Mouse (Mus musculus) macrophage (primary cell): Measurements from ENCODE around the gene Traip. TPM values are rescaled to one million over a fixed set of nuclear protein-coding genes. Genes with fewer than 3 reads are reported as not detected.

Experiments
- H3K27ac ChIP-seq: fragments of 350-480 bp; formaldehyde crosslinking; 2 replicates; pipeline ENCODE4 v1.9.0; 2021
- H3K36me3 ChIP-seq: fragments of 350-480 bp; formaldehyde crosslinking; 2 replicates; pipeline ENCODE4 v1.9.0; 2021; ENCODE audit errors: inconsistent target
- H3K4me3 ChIP-seq: fragments of 350-480 bp; formaldehyde crosslinking; 2 replicates; pipeline ENCODE4 v1.9.0; 2021; ENCODE audit errors: inconsistent target
- H3K79me2 ChIP-seq: fragments of 350-480 bp; formaldehyde crosslinking; 2 replicates; pipeline ENCODE4 v1.9.0; 2021; ENCODE audit errors: inconsistent target
- WGBS: methylation state at CpG from one replicate; pipeline ENCODE4 v1.1.7; 2026; ENCODE audit warnings: inconsistent platforms; ENCODE audit not compliant: missing documents; 5-methylcytosine and 5-hydroxymethylcytosine counted together
- polyA plus RNA-seq: library from polyadenylated mRNA; stranded (reverse); fragments of 250-400 nt; gene quantifications from 3 replicates; pipeline ENCODE4 v1.2.4, GENCODE M21; 2018; ENCODE audit warnings: inconsistent platforms

Gene Traip
- polyA plus RNA-seq, 1 experiment from 2014 or later: 1.1 TPM

DNA sequence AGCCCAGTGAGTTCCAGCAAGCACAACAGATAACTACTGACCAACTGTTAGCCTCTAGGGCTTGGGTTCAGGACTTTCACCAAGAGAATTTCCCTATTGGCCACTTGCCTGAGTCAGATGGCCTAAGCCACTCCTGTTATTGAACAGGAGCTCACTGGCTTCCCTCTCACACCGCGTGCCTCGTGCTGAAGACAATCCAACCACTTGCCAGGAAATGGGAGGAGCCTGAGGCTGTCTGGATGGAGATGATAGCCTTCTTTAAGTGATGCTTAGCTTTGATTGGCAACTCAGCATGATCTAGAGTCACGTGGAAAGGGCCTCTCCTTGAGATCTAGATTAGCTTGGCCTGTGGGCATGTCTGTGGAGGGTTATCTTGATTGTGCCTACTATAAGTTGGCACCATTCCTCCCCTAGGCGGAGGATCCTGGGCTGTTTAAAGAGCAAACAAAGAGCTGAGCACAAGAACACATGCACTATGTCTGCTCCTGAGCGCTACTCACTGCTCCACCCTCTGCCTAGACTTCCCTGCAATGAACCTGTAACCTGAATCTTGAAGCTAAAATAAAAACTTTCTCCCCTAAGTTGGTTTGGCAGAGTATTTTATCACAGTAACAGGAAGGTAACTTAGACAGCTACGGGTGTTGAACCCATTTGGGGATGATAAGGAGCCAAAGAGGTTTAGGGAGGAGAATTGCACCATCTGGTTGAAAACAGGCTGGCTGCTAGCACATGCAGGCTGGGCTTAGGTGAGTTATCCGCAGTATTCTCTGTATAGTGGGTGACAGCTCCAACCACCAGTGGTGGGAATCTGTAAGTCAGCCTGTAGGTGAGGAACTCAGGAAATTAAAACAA lies 22.0 kb downstream of the Traip start:
- Histone ChIP-seq H3K4me3 (no peak overlapping the region), H3K27ac (no peak overlapping the region), H3K79me2 (peaks cover 16% of the 10 kb centered on the region), H3K36me3 (peaks cover 3% of the 10 kb centered on the region; the same call in 1 of the 2 replicates)
- WGBS: 63% methylated on average over 8 of the region's 8 CpGs

DNA sequence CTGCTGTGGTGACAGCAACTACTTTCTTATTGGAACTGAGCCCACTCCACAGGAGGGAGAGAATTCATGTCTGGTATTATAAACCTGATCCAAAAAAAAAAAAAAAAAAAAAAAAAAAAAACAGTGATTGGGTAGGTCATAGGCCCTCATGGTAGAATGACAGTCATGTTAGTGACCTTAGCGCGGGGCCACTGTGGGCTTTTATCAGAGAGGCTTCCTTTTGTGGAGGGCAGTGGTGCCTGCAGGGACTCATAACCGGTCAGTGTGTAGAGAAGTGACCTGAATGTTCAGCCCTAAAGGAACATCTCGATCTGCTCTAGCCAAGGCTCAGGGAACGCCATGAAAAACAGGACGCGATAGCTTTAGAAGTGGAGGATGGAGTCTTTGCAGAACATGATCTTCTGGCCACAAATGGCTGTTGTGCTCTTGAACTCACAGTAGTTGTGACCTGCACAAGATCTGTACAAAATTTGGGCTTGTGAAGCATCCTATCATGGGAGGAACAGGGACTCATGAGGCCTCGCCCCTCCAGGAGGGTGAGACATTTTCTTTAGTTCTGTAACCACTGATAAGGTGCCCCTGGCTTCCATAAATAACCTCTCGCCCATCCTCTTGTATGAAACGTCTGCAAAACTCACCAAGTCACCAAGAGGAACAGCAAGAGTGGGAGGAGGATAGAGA lies 24.7 kb downstream of the Traip start:
- Histone ChIP-seq H3K36me3 (peaks cover 30% of the 10 kb centered on the region), H3K79me2 (peaks cover 43% of the 10 kb centered on the region), H3K27ac (peak overlapping the region; percentile 91), H3K4me3 (peak overlapping the region; percentile 88; the same call in 1 of the 2 replicates)
- WGBS: 59% methylated on average over 10 of the region's 10 CpGs

DNA sequence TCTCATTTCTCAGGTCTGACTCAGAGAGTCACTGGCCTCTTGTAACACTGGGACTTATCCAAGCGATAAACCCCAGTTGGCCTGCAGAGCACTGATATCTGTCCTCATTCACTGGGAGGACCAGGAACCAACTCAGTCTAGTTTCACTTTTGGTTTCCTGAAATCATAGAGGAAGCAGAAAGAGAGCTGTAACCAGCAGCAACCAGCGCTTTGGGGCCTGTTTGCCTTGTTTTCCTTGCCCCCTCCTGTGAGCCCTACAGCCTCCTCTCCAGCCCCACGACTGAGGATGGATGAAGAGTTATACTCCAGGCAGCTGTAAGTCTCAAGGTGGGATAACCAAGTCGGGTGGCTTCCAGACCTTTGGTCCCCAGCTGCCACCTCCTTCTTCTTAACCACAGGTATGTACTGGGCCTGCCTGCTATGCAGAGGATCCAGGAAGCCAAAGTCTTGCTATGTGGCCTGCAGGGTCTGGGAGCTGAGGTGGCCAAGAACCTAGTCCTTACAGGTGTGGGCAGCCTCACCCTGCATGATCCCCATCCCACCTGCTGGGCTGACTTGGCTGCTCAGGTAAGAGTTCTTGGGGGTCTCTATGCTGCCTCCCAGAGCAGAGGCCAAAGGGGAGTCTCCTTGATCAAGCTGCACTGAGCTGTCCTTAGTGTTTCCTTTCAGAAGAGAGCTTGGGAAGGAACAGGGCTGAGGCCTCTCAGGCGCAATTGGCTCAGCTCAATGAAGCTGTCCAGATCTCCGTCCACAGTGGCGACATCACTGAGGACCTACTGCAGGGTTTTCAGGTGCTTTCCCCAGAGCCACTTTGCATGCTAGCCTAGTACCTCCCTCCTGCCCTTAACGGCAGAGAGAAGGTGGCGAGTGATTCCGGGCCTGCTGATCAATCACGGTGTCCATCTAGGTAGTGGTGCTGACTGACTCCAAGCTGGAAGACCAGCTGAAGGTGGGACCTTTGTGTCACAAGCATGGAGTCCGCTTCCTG lies 25.8 kb downstream of the Traip start, which contains the start of gene Uba7:
Gene Uba7 (plus strand): TSS at position 107 of the 988 bp plus-strand sequence.
- Histone ChIP-seq H3K4me3 (peak within 1 kb of the TSS; percentile 88), H3K27ac (peak within 1 kb of the TSS; percentile 91), H3K36me3 (peaks cover 41% of the 10 kb centered on the region), H3K79me2 (peaks cover 48% of the 10 kb centered on the region)
- 15% methylated on average over 12 of the region's 12 CpGs for WGBS

DNA sequence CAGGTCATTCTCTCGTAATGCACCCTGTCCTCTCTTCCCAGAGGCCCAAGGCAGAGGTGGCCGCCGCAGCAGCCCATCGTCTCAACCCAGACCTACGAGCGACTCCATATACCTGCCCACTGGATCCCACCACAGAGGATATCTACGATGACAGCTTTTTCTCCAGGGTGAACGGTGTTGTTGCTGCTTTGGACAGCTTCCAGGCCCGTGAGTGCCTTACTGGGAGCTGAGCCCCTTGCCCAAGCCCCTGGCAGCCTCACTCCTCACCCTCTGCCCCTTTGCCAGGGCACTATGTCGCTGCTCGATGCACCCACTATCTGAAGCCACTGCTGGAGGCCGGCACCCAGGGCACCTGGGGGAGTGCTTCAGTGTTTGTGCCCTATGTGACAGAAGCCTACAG lies 28.9 kb downstream of the Traip start:
- Histone ChIP-seq H3K4me3 (no peak overlapping the region), H3K27ac (no peak overlapping the region), H3K36me3 (peaks cover 52% of the 10 kb centered on the region), H3K79me2 (peaks cover 48% of the 10 kb centered on the region)
- WGBS: 94% methylated on average over 10 of the region's 12 CpGs

DNA sequence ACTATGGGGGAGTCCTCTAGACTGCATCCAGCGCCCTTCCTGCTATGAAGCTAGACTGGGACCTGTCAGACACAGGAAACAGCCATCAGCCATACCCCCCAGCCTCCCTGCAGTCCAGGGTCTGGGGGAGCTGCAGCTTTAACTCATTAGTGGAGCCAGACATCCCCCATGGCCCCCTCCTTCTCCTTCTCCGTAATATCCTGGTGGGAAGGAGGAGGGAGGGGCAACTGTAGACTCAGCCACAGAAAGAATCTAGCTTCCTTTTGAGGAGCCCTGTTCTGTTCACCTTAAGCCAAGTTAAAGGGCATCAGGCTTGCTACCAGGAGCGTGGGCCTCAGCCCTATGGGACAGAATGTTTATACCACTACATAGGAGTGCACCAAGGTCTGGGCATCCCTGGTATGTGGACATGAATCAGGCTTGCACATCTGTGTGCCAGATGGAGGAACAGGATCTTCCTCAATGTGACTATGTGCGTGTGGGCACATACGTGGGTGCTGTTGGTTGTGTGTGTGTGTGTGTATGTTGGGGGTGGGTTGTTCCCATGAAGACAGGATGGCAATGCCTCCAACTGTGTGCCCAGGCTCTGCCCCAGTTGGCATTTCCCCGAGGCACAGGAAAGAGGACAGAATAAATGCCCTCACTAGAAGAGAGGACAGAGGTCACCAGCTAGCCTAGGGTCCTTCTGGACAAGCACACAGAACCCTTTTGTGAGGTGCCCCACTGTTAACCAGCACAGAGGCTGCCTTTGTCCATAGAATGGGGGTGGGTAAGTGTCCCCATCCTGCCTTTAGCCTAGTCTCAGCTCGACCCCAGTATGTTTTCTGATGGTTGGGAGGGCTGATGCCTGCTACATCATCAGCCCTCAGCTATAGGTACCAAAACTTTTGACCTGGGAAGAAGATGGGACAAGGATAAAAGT lies 32.0 kb downstream of the Traip start:
- peak overlapping the region; percentile 89 for H3K27ac ChIP-seq
- H3K36me3 ChIP-seq: peaks cover 48% of the 10 kb centered on the region
- H3K79me2 ChIP-seq: peaks cover 32% of the 10 kb centered on the region
- H3K4me3 ChIP-seq: no peak overlapping the region
- 39% methylated on average over 6 of the region's 7 CpGs for WGBS

DNA sequence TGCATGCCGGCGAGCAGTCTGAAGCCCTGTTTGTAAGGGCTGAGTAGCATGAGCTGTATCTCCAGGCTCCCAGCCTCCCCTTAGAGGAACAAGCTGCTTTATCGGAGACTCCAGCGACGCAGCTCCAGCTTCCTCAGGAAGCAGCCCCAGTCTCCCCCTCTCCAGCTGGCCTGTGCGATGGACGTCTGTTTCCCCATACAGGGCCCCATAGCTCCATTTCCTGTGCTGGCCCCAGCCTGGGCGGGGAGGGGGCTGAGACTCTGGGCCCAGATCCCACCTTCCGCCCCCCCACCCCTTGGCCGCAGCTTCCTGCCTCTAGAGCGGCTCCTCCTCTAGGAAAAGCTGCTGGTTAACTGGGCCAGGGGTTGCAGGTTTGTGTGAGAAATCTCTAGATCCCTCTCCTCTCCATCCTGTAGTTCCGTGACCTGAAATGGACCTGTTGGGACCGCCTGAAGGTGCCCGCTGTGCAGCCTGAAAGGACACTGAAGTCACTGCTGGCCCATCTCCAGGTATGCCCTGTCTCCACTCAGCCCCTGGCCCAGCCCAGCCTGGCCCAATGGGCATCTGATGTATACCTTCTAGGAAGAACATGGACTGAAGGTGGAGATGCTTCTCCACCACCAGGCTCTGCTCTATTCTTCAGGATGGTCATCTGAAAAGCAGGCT lies 32.9 kb downstream of the Traip start, which contains the start of gene Gm20661:
Gene Gm20661 (plus strand): TSS at position 378 of the 666 bp plus-strand sequence.
- H3K79me2 ChIP-seq: peaks cover 23% of the 10 kb centered on the region; the same call in 1 of the 2 replicates
- peaks cover 40% of the 10 kb centered on the region for H3K36me3 ChIP-seq
- H3K4me3 ChIP-seq: peak within 1 kb of the TSS; percentile 6; the same call in 1 of the 2 replicates
- peak within 1 kb of the TSS; percentile 89 for H3K27ac ChIP-seq
- 3% methylated on average over 11 of the region's 14 CpGs for WGBS

DNA sequence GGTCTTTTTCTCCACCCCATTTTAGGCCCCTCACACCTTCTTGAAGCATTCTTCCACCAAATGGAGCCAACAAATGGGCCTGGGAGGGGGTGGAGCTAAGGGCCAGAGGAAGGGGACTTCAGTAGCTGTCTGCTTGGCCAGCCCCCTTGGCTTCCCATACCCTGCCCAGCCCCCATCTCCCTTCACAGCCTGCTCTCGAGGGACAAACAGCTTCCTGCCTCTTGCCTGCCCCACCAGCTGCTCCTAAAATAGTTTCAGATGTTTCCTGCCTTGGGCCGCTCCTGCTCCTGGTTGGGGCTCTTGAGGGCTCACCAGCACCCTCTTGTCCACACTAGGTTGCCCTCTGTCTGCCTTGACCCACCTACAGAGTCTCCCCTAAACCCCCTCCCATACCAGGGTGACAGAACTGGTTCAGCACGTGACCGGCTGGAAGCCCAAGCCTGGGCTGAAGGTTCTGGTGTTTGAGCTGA lies 33.5 kb downstream of the Traip start:
- Histone ChIP-seq H3K27ac (peak overlapping the region; percentile 89), H3K79me2 (peaks cover 17% of the 10 kb centered on the region; the same call in 1 of the 2 replicates), H3K36me3 (peaks cover 33% of the 10 kb centered on the region), H3K4me3 (peak overlapping the region; percentile 6; the same call in 1 of the 2 replicates)
- whole genome bisulfite sequencing: 13% methylated on average over 4 of the region's 4 CpGs

DNA sequence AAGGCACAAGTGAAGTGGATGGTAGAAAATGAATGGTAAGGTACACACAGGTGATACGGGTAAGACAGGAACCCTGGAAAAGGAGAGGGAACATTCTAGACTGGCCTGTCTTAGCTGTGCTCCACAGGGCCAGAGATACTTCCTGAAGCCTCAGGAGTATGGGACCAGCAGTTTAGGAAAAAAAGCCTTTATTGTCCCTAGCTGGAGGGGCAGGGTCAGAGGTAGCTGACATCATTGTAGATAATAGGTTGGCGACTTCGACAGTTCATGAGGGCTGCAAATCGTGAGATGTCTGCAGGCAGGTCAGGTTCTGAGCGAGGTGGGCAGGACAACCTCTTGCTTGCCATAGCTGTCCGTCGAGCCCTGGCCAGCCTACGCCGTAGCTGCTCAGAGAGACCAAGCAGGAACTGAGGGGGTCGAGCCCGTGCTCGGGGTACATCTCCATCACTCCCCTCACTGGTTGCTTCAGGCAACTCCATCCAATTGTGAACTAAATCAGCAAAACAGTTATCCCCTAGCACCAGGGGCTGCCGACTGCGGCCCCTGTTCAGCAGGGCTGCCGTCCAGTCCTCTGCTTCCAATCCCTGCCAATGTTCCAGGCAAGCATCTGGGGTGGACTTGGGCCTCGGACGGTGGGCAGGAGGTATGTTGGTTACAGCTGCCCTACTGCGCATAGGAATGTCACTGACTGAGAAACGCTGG lies 34.3 kb downstream of the Traip start:
- Histone ChIP-seq H3K79me2 (peaks cover 9% of the 10 kb centered on the region; the same call in 1 of the 2 replicates), H3K36me3 (peaks cover 26% of the 10 kb centered on the region), H3K27ac (peak overlapping the region; percentile 89), H3K4me3 (peak overlapping the region; percentile 66; the same call in 1 of the 2 replicates)
- WGBS: 21% methylated on average over 19 of the region's 19 CpGs

DNA sequence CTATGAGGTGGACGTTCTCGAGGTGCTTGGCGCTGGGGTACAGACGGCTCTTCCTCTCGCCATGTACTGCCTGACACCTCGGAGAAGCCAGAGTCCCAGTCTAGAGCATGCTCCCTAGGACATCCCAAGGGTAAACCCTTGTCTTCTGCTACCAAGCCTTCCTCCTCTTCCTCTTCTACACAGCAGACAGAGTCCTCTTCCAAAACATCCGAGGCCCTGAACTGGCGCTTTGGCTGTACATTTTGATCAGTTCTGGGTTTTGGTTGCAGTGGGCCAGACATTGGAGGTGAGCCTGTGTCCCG lies 34.8 kb downstream of the Traip start:
- H3K4me3 ChIP-seq: peak overlapping the region; percentile 66
- H3K79me2 ChIP-seq: peaks cover 4% of the 10 kb centered on the region; the same call in 1 of the 2 replicates
- H3K36me3 ChIP-seq: peaks cover 21% of the 10 kb centered on the region
- 18% methylated on average over 9 of the region's 9 CpGs for WGBS
- peak overlapping the region; percentile 89 for H3K27ac ChIP-seq

DNA sequence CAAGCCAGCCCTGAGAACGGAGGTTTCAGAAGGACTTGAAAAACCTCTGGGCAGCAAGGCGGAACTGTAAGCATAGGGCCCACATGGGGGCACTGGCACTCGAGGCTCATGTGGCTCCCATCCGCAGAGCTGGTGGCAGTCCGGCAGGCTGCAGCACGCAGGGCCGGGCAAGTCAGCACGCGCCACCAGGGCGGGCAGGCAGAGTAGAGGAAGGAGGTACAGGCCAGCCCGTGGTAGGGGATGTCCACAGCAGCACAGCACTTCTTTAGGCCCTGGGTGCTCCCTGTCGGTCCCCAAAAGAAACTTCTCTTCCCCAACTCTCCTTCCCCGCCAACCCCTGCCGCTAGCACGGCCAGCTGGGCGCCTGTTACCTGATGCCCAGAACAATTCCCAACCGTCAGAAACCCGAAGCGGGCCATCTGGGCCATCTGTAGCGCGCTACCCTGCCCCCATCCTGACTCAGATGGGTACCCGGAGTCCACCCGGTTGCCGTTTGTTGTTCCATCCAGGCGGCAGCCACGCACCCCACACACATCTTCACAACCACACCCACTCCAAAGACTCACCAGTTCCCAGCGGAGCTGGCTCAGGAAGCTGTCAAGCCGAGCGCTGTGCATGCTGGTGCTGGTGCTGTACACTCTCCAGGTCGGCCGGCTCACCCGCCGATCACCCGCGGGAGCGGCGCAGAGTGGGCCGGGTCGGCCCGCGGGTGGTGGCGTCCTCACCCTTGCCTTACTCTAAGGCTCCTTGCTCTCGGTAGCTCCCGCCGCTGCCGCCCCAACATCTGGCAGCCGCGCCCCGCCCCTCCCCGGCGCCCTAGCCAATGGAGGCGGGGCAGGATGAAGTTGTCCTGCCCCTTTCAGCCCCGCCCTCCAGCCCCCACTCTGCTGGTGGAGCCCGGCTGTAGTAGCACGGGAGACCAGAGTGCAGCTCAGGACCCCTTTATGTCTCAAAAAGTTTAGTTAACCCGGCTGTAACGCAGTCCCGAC lies 35.5 kb downstream of the Traip start, which contains the start of gene Inka1:
Gene Inka1 (minus strand): TSS at position 749 of the 989 bp plus-strand sequence.
- Histone ChIP-seq H3K36me3 (peaks cover 14% of the 10 kb centered on the region; the same call in 1 of the 2 replicates), H3K4me3 (peak within 1 kb of the TSS; percentile 66), H3K27ac (peak within 1 kb of the TSS; percentile 89), H3K79me2 (no peaks in the 10 kb centered on the region; the same call in 1 of the 2 replicates)
- WGBS: under 1% methylated on average over 57 of the region's 58 CpGs

DNA sequence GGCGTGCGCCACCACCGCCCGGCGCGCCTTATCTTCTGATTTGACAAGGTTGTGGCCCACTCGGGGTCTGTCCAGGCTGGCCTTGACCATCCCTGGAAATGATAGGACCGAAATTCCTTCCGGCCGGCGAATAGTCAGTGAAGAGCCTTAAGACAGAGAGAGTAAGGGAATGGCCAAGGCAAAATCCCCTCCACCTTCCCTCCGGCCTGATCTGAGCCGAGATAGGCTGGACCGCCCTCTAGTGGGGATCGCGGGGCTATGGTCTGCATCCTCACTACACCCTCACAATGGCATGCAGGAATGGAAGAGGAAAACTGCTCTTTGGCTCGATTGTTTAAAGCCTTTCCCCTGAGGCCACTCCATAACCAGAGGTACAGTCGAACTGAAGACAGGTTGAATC lies 36.4 kb downstream of the Traip start:
- peak overlapping the region; percentile 25 for H3K27ac ChIP-seq

More for the DNA sequence above, 36.4 kb downstream of the Traip start:
- 3% methylated on average over 18 of the region's 18 CpGs for WGBS
- Histone ChIP-seq H3K36me3 (peaks cover 4% of the 10 kb centered on the region; the same call in 1 of the 2 replicates), H3K79me2 (no peaks in the 10 kb centered on the region; the same call in 1 of the 2 replicates), H3K4me3 (peak overlapping the region; percentile 66)
